Mouse (Mus musculus) adipocyte (in vitro differentiated cells): Measurements from ENCODE around the gene Cd209a.
A peak's percentile ranks its signal among the peaks of the same experiment; 100 is the strongest.
"Not testable (repeated sequence)": the region's sequence is repeated elsewhere in the genome, so short reads cannot be mapped to it uniquely, and the experiment has no call there.

ENCODE experiments used
- DNase-seq: peaks from one replicate; pipeline ENCODE4 v3.0.0-alpha.2; 2016; ENCODE audit warnings: low spot score

The Cd209a gene

DNA sequence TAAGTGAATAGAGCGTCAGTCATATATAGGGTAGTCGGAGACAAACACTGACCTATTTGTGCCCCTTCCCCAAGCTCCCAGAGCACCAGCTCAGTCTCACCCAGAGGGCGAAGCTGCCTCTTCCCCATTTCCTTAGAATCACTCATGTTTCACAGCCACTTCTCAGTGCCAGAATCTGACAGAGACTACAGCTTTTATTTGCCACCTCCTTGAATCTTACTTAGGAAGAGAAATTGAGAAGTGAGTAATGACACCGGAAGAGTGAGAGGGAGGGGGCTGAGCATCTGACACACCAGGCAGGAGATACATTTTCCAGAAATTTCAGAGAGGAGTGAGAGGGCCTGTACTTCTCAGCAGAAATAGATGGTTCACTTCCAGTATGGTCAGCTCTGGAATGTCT is at the start of gene Cd209a:
Cd209a (minus strand) TSS at position 224 of the 400 bp plus-strand sequence.
- no peak for DNase-seq

DNA sequence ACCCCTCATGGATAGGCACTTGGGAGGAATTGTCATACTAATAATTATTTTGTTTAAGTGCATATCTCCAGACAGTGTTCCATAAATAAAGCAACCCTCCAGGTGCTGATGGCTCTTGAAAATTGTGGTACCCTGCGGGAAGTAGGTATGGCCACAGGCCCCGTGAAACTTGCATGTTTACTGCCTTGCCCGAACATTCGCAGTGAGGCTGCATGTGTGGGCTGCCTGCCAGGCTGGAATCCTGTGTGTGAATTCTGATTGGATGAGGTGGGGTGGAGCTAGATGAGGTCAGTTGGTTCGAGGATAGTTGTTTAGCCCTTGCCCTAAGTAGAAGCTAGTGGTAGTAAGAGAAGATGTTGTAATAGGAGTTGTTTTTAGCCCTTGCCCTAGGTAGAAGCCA is 19.9 kb upstream of the Cd209a start:
- DNase-seq: not testable (repeated sequence)

DNA sequence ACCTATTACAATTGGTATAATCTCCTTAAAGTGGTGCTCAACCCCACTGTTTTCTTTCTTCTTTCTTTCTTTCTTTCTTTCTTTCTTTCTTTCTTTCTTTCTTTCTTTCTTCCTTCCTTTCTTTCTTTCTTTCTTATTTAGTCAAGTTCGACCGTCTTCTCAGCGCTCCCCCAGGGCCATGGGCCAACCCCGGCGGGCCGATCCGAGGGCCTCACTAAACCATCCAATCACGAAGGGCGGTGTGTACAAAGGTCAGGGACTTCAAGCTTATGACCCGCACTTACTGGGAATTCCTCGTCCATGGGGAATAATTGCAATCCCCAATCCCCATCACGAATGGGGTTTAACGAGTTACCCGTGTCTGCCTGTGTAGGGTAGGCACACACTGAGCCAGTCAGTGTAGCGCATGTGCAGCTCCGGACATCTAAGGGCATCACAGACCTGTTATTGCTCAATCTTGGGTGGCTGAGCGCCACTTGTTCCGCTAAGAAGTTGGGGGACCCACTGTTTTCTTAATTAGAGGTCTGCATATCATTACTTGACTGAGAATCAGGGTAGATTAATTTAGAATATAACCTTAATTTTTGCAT is 5.6 kb upstream of the Cd209a start:
- peak; percentile 100 for DNase-seq

DNA sequence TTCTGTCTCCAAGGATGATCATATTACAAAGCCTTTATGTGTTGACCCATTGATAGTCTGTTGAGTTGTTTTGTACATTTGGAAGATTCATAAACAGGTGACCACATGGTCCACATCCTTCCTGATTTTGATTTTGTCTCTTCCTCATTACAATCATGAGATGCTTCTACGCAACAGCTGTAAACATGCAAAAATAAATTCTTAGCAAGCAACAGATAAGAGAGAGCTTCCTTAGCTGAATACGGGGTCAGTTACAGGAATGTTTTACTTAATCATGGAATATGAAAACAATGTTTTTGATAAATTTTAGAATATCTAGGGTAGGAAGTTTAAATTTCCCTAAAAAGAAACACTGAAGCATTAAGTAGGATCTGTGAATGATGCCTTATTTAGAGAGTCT is 11.8 kb downstream of the Cd209a start:
- DNase-seq: no peak

DNA sequence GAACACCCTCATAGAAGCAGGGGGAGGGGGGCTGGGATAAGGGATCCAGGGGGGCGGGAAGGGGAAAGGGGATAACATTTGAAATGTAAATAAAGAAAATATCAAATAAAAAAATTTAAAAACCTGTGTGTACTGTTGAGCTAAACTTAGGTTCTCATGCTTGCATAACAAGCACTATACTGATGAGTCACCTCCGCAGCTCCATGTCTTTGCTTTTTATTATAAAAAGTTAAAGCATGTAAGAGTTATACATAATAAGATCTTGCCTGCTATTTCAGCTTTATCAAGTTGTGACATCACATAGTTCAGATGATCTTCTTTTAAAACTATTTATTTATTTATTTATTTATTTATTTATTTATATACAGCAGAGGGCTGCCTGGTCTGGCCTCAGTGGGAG is 13.2 kb downstream of the Cd209a start:
- no peak for DNase-seq

DNA sequence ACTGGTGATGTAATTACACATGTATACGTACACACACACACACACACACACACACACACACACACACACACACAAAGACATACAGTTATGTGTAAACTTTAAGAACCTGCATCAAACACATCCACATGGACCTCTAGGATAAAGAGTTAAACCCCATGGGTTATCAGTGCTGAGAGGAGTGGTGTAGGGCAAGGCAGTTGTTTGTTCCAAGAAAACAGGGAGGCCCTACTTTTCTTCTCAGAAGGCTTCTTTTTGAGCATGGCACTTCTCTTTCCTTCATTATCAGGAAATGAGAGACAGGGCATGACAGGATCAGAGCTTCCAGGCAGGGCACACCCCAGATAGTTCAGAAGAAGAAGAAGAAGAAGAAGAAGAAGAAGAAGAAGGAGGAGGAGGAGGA is 14.7 kb downstream of the Cd209a start:
- DNase-seq: no peak

DNA sequence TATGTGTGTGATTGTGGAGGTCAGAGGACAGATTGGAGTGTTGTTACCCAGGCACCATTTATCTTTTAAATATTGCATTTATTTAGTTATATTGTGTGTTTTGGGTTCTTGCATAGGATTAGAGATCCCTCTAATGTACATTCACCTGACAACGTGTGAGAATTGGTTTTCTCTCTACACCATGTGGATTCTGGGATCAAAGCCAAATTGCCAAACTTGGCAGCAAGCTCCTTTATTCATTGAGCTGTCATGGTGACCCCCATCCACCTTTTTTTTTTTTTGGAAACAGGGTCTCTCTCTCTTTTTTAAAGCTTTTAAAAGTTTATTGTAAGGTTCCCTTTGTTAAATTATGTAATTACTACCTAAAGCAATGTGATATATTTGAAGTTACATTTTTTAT is 27.7 kb downstream of the Cd209a start:
- DNase-seq: no peak

DNA sequence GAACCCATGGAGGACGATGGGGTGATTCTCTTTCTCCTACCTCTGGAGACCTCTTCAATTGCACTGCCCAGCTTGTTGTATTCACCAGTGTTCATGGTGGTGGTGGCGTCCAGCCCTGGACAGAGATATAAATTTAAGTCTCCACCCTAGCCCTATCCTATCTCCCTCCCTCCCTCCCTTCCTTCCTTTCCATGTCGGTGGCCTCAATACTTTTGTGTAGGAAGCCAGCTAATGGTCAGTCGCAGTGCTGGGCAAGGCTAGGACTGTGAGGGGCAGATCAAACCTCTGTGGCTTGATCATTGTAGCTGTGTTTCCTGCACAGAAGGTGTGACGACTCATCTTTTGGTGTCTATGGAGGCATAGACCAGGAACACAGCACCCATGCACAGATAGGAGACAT is 28.2 kb downstream of the Cd209a start, which contains the start of gene Clec4g:
Clec4g (minus strand) TSS at position 101 of the 400 bp plus-strand sequence.
- no peak for DNase-seq

DNA sequence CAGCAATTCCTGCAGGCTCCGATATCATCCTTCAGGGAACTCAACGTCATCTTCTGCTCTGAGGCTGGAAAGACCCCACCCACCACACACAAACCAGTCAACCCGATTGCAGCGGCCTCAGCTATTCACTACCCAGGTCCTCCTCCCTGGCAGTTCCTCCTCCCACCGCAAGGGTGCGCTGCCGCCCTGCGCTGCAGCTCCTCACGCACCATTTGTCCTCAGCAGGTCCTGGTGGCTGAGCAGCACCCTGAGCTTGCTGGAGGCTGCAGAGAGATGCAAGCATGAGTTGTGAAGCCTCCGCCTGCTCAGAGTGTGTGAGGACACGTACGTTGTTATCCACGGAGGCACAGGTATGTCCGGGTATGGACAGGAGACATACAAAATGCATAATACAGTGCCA is 30.2 kb downstream of the Cd209a start:
- DNase-seq: peak; percentile 17

DNA sequence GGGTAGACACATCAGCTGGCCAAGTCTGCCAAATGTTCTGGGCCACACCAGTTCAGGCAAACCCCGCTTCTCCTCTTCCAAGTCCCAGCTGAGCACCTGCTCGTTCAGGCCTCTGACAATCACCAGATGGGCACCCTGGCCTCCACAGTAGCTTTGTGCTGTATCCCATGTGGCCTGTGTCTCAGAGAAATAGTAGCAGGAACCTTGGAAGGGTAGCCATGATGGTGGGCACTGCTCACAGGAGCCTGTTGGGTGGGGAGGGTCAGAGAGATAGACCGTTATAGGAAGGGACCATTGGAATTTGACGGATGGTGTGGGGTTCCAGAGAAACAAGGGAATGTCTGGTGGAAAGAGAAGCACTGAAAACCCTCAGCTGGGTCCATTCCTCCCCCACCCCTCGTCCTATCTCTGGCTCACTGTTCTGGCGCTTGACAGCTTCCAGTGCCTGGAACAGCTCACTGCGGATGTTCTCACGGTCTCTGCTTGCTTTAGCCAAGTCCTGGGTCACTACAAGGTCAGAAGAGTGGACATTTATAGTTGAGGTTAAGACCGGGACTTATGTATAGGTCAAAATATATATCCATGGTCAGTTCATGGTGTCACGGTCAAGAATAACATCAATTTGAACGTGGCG is 31.3 kb downstream of the Cd209a start:
- DNase-seq: no peak

DNA sequence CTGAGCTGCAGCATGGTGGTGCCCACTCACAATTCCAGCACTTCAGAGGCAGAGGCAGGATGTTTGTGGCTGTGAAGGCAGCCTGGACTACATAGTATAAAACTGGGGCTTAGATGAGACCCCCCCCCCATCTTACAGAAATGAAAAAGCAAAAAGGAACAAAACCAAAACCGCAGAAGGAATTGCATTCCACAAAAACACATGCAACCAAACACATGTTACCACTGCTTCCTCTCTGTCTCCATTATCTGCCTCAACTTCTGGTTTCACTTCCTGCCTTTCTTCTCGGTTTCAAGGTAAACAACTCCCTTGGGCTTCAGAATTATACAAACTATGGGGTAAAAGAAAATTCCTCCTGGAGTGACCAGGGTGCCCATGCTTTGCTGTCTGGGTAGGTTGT is 37.1 kb downstream of the Cd209a start:
- no peak for DNase-seq

DNA sequence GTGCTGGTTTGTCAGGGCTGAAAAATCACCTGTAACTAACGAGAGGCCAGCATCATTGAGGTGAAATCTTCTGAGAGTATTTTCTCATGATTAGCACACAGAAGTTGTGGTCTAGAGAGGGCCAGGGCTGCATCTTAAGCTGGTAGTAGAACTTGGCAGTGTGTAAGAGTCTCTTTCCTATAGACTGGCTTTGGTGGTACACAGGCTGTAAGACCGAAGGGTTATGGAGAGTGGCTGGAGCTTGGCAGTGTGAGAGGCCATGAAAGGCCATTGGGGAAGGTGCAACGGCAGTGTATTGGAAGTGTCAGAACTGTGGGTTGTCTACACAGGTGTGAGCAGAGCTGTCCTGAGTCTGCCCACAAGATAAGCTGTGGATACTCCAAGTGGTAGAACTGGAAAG is 38.5 kb downstream of the Cd209a start:
- no peak for DNase-seq

DNA sequence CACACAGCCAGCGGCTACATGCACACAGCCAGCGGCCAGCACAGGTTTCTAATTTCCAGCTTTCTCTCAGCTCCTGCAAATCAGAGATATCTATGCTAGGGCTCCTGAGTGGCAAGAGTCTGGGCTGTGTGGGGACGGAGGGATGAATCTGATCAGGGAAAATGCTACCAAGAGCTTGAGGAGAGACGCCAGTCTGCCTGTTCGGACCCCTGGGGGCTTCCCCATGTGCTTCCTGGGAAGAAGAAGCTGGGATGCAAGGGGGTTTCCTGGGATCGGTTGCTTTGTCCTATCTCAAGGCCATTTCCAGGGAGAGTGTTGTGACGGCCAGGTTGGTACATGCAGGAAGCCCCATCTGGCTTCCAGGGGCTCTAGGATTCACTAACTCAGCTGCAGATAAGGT is 41.2 kb downstream of the Cd209a start:
- no peak for DNase-seq

DNA sequence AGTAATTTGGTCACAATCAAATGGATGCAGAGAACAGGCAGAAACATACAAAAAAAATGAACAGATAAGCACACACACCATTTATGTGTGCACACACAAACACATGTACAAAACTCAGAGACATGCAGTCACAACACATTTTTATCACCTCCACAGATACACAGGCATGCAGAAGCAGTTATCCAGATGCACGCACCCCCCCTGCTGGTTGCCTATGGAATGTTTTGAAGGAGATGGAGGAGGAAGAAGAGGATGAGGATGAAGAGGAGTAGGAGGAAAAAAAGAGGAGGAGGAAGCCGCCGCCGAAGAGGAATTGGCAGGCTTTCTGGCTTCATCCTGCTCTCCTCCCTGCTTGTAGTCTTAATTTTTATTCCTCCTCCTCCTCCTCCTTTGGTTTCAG is 43.1 kb downstream of the Cd209a start:
- no peak for DNase-seq

DNA sequence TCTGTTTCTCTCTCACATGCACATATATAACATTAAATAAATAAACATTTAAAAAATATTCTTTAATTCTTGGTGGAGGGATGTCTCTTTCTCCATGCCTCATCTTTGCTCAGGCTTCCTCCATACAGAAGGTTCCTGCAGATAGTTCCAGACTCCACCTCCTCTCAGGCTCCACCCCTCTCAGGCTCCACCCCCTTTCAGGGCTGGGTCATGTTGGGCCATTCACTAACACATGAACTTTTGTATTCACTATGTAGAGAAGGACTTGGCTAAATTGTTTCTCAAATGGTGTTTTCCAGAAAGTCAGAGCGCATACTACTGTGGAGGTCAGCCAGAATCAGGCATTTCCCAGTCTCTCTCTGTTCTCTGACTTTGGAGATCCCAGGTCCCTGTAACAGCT is 47.3 kb downstream of the Cd209a start:
- no peak for DNase-seq

DNA sequence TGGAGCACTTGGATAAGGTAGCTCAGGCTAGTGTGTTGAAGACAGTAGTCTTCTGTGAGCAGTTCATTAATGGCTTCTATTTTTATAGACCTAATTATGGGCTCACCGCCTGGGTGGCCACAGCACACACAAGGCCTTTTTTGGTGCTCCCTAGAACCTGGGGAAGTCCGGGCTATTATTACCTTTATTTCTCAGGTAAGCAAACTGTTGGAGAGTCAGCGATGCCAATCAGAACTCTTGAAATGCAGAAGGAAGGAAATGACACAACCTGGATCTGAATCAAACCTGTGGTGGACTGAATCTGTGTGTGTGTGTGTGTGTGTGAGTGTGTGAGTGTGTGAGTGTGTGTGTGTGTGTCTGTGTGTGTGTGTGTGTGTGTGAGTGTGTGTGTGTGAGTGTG is 54.7 kb downstream of the Cd209a start, which contains the start of gene Fcer2a:
Fcer2a (minus strand) TSS at position 55 of the 400 bp plus-strand sequence.
- no peak for DNase-seq
